Mouse (Mus musculus) heart, postnatal 0 days (tissue): ENCODE measurements around the gene Atrnl1.

Experiments used
- CTCF ChIP-seq: IDR thresholded peaks from 2 replicates; pipeline ENCODE4 v1.5.1; 2016; ENCODE audit warnings: antibody characterized with exemption, control low read depth, low read depth
- EP300 ChIP-seq: IDR thresholded peaks from 2 replicates; pipeline ENCODE4 v1.6.1; 2016; ENCODE audit warnings: antibody characterized with exemption, low read depth

DNA sequence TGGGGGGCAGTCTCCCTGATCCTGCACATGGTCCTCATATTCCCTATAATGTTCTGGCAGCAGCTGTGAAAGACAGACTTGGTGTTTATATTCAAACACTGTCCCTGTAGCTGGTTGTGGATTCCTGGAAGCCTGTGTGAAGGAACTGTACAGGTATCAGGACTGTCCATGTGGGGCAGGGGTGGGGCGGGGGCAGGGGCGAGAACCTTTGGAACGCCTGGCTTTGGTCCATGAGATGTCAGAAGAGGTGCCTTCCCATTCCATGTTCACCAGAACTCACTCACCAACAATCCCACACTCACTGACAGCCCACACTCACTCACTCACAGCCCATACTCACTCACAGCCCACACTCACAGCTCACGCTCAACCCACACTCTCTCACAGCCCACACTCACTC is 266.5 kb downstream of the Atrnl1 start:
- TF ChIP-seq CTCF (no peak), EP300 (no peak)
